Comparison of ENCODE assay signal across 14 mouse cellular contexts in the genomic region with DNA sequence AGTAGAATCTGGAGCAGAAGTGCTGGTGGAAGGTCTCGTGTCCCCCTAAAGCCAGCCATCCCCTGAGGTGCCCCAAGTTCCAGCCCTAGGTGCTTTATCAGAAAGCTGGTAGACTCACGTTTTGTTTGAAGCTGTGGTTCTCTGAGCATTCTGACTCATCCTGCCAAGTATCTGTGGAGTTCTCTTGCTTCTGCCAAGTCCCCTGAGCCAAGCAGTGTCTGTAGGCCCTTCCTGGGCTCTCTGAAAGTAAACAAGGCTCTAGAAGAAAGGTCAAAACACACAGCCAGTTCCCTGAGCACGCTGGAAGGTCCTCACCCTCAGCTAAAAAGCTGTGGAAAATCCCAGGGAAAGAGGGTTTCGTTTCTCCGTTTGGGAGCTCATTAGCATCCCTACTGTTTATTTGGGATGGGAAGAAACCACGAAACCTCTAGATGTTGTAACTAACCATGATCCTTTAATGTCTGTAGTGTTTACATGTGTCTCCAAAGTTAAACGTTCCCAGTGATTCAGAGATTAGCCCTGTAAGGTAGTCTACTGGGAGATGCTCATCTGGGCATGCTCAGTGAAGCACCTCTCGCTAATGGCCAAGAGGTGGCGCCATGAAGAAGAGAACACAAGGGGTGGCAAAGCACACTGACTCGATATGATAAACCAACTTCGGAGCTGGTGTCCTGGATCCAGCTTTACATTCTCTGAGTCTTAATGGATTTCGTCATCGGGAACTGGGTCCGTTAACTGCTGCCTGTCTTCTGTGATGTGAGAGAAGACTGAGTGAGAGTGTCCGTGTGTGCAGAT. TPM values are rescaled to one million over a fixed set of nuclear protein-coding genes. Genes with fewer than 3 reads are reported as not detected.
DNase-seq lines count a peak whose midpoint lies in the region; ATAC-seq and TF ChIP-seq lines count a peak whose summit lies in the region.
"Had no signal": no experiment of that assay in that cellular context is flagged by ENCODE, and none has a peak within 500 bp of the region (broad histone marks: within the 10 kb centered on the region; RNA-seq: fewer than 3 reads in every experiment).

No protein-coding gene starts in this region.

- no peak for TF ChIP-seq POLR2A in kidney, adult 2 months (IDR thresholded peaks at IDR 0.05; ENCODE audit: low read depth, low read length)

- H3K36me3 ChIP-seq in kidney, adult 2 months (ENCODE audit: control insufficient read depth, insufficient read depth, low read length) = no peaks in the 10 kb centered on the region
- no peaks in the 10 kb centered on the region for H3K36me3 ChIP-seq in stomach, postnatal 0 days (ENCODE audit: control insufficient read depth, insufficient read depth, low read length)
- H3K36me3 ChIP-seq: embryonic facial prominence, embryonic 12.5 days had no signal

- TF ChIP-seq EP300 in stomach, postnatal 0 days (optimal IDR thresholded peaks at IDR 0.05) = no peak

- no peaks in the 10 kb centered on the region for H3K9me3 ChIP-seq in stomach, postnatal 0 days (ENCODE audit: control insufficient read depth, low read length)
- H3K9me3 ChIP-seq: embryonic facial prominence, embryonic 12.5 days had no signal

- no peaks in the 10 kb centered on the region for H3K27me3 ChIP-seq in kidney, adult 2 months (replicated peaks; ENCODE audit: control insufficient read depth, insufficient read depth, low read length)
- H3K27me3 ChIP-seq in stomach, postnatal 0 days (ENCODE audit: control insufficient read depth, insufficient read depth, low read length) = no peaks in the 10 kb centered on the region
- H3K27me3 ChIP-seq: embryonic facial prominence, embryonic 12.5 days had no signal

- H3K9ac ChIP-seq in stomach, postnatal 0 days (ENCODE audit: low read length) = no peak overlapping the region
- H3K9ac ChIP-seq: embryonic facial prominence, embryonic 12.5 days had no signal

- ATAC-seq in stomach, postnatal 0 days (ENCODE audit: low FRiP score, low TSS enrichment) = peak; percentile 35; the same call in 1 of the 2 replicates

- 73% methylated on average over 15 of the region's 15 CpGs for WGBS in kidney, adult 2 months
- 49% methylated on average over 15 of the region's 15 CpGs for WGBS in stomach, postnatal 0 days

- 0 out of 2 replicates have a peak, but pooled peaks have one; percentile 14 for TF ChIP-seq CTCF in kidney, adult 2 months (conservative IDR thresholded peaks at IDR 0.05; ENCODE audit: insufficient read depth, insufficient read length, low read depth, low read length)
- peak; percentile 70 for TF ChIP-seq CTCF in stomach, postnatal 0 days (IDR thresholded peaks at IDR 0.05; ENCODE audit: low read depth)

- H3K4me1 ChIP-seq in kidney, adult 2 months (ENCODE audit: control insufficient read depth, insufficient read depth, low read length) = no peaks in the 10 kb centered on the region
- no peaks in the 10 kb centered on the region for H3K4me1 ChIP-seq in stomach, postnatal 0 days (replicated peaks; ENCODE audit: control insufficient read depth, insufficient read depth)
- H3K4me1 ChIP-seq: embryonic facial prominence, embryonic 12.5 days had no signal

- no peak overlapping the region for H3K4me3 ChIP-seq in kidney, adult 2 months (ENCODE audit: insufficient read depth, low read depth, low read length)
- no peak overlapping the region for H3K4me3 ChIP-seq in stomach, postnatal 0 days (ENCODE audit: low read depth, low read length)
- H3K4me3 ChIP-seq: embryonic facial prominence, embryonic 12.5 days had no signal

- H3K27ac ChIP-seq in kidney, adult 2 months (ENCODE audit: insufficient read depth, low read depth, low read length) = no peak overlapping the region
- no peak overlapping the region for H3K27ac ChIP-seq in stomach, postnatal 0 days (replicated peaks)
- H3K27ac ChIP-seq: embryonic facial prominence, embryonic 12.5 days had no signal

- H3K4me2 ChIP-seq in stomach, postnatal 0 days (replicated peaks; ENCODE audit: low read depth) = no peak overlapping the region
- H3K4me2 ChIP-seq: embryonic facial prominence, embryonic 12.5 days had no signal

- peak; percentile 17 for DNase-seq in adrenal gland, postnatal 10 days
- no peak for DNase-seq in adrenal gland, adult 18-20 months (ENCODE audit: low spot score in 2 of 2)
- DNase-seq in kidney, adult 2 months = no peak
- no peak for DNase-seq in kidney, adult 9 months
- DNase-seq in thymus, postnatal 4 days = peak; percentile 9
- DNase-seq in thymus, adult 18-20 months = no peak
- no peak for DNase-seq in stomach, postnatal 0 days (ENCODE audit: low spot score)
- DNase-seq in spleen, adult 18-20 months = no peak

RNA-seq across cellular contexts. Expression of gene Glp2r, which starts 13.4 kb away (rescaled TPM):
- under 1 TPM in 1 of 2 experiments, not detected in 1; 0.06 TPM for total RNA-seq in adrenal gland, postnatal 10 days (2021)
- total RNA-seq in adrenal gland, adult 18-20 months (2021) = under 1 TPM in 1 of 2 experiments, not detected in 1; 0.07 TPM
- polyA plus RNA-seq in kidney, adult 2 months (2012; rRNA removed) = 0.01 TPM in 1 of 2 replicates, not detected in the other
- 0.50 and 0.56 TPM in 2 replicates for polyA plus RNA-seq in stomach, postnatal 0 days (2015; fragmentation: Nextera tagmentation; extraction: Ambion mirVana)
- total RNA-seq: megakaryocyte-erythroid progenitor cell, adult 5-6 weeks; neutrophil, adult 5-6 weeks had no signal
- polyA plus RNA-seq: C2C12 had no signal

RNA-seq across cellular contexts. Expression of gene Gsg1l2, which starts 16.8 kb away (rescaled TPM):
- not detected for total RNA-seq in adrenal gland, postnatal 10 days (2021)
- not detected for total RNA-seq in adrenal gland, adult 18-20 months (2021)
- not detected in 2 replicates for polyA plus RNA-seq in kidney, adult 2 months (2012; rRNA removed)
- not detected in 2 replicates for polyA plus RNA-seq in stomach, postnatal 0 days (2015; fragmentation: Nextera tagmentation; extraction: Ambion mirVana)
- total RNA-seq: left cerebral cortex, postnatal 25 days; megakaryocyte-erythroid progenitor cell, adult 5-6 weeks; neutrophil, adult 5-6 weeks had no signal
- polyA plus RNA-seq: C2C12; embryonic facial prominence, embryonic 12.5 days had no signal

RNA-seq across cellular contexts. Expression of gene Dhrs7c, which starts 40.4 kb away (rescaled TPM):
- total RNA-seq in adrenal gland, postnatal 10 days (2021) = 10 to 100 TPM in 1 of 2 experiments, 1 to 10 TPM in 1; 5.2 to 23.7 TPM
- under 1 TPM in 1 of 2 experiments, not detected in 1; 0.29 TPM for total RNA-seq in adrenal gland, adult 18-20 months (2021)
- 1.6 TPM in 1 of 2 replicates, not detected in the other for polyA plus RNA-seq in kidney, adult 2 months (2012; rRNA removed)
- 0.28 TPM in 1 of 2 replicates, not detected in the other for polyA plus RNA-seq in stomach, postnatal 0 days (2015; fragmentation: Nextera tagmentation; extraction: Ambion mirVana)
- total RNA-seq: megakaryocyte-erythroid progenitor cell, adult 5-6 weeks; neutrophil, adult 5-6 weeks had no signal
- polyA plus RNA-seq: intestine, embryonic 14.5 days had no signal

Comparison
In these comparisons a context has a peak if more than half of its experiments do, and no peak if none do; other contexts are left out.
1. DNase-seq: peak in adrenal gland, postnatal 10 days (single experiment) and thymus, postnatal 4 days (single experiment); none in adrenal gland, adult 18-20 months (0 of 2), kidney, adult 2 months (single experiment), kidney, adult 9 months (single experiment), thymus, adult 18-20 months (0 of 2), stomach, postnatal 0 days (single experiment) and spleen, adult 18-20 months (0 of 2).
2. RNA of gene Dhrs7c, which starts 40.4 kb away (total RNA-seq): 5.2 to 23.7 TPM in adrenal gland, postnatal 10 days; 0.29 TPM in adrenal gland, adult 18-20 months; every median in the first group is over 4 times any median in the second.